Mouse (Mus musculus): ENCODE results near the gene Usp32.

Gene Usp32

DNA sequence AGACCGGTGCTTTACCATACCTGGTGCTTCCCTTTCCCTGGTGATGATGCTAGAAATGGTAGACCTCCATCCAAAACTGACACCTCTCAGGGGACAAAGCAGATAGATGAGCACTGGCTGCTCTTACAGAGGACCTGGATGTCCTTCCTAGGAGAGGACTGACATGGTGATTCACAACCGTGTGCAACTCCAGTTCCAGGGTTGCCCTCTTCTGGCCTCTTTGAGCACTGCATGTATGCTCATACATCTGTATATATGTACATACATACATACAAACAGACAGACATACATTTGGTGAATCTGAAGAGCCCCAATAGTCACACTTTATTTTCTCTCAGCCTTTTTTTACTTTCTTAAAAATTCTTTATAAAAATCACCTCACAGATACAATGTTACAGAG is 161.8 kb downstream of the Usp32 start:
- peak; percentile 32 for DNase-seq (ENCODE audit: low read depth)

DNA sequence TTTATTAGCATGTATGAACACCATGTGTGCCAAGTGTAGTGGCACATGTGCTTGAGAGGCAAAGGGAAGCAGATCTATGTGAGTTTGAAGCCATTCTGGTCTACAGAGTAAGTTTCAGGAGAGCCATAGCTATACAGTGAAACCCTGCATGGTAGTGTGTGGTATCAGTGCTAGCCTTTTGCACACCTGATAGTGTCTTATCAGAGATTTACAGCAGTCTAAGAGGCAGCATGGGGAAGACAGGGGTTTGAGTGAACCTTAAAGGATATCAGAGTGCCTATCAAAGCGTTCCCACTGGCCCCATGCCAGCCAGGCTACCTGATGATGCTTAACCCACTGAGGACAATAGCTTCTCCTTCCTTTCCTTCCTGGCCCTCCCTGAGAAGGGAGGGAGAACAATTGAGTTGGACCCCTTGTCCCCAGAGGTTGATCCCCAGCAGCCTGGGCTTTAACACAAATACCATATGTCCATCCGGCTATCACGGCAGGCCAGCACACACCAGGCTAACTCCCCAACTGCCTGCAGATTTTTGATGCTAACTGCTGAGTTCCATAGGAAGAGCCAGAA is 162.5 kb downstream of the Usp32 start:
- DNase-seq (ENCODE audit: low read depth), result no peak

DNA sequence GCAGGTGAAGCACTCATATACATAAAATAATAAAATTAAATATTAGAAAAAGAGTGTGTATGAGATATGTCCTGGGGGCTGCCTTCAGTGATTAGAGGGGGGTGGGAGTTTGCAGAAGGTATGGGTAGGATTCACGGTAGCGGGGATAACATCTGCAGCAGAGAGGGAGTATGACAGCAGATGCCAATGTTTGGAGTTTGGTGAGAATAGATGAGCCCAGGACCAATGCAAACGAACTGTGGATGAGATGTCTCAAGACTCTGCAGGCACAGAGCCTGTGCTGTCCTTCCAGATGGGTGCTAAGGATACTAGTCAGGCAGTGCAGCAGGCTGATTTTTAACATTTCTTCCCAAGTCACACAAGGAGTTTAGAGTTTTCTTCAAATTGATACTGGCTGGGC is 163.3 kb downstream of the Usp32 start:
- no peak for DNase-seq (ENCODE audit: low read depth)

DNA sequence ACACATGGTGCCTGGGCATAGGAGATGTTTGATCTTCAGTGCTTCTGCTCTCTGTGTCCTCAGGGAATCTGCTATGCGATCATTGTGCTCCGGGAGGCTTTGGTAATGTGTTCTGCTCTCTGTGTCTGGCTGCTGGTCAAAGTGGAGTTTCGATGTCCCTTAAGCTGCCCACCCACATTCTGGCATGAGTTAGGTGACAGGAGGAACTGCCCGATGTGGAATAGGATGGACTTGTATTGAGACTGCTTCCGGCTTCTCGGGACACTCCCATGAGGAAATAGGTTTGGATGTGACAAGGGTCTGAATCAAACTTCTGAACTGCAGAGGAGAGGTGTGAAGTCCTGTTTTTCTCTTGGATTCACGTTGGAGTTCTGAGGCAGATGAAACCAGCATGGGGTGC is 165.4 kb downstream of the Usp32 start:
- no peak for DNase-seq (ENCODE audit: low read depth)

DNA sequence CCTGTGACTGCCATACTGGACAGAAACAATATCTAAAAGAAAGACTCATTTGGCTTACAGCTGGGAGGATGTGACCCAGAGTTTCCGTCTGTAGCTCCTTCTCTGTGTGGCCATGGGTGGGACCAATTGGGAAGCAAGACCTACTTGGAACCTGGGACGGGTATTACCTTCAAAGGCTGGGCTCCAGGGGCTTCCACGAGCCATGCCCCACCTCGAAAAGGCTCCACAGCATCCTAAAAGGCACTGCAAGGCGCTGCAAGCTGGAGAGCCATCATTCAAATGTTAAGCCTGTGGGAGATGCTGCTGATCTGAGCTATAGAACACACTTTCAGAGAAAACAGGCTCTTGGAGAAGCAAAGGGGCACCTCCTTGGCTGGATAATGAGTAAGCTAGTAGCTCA is 166.3 kb downstream of the Usp32 start:
- no peak for DNase-seq (ENCODE audit: low read depth)

DNA sequence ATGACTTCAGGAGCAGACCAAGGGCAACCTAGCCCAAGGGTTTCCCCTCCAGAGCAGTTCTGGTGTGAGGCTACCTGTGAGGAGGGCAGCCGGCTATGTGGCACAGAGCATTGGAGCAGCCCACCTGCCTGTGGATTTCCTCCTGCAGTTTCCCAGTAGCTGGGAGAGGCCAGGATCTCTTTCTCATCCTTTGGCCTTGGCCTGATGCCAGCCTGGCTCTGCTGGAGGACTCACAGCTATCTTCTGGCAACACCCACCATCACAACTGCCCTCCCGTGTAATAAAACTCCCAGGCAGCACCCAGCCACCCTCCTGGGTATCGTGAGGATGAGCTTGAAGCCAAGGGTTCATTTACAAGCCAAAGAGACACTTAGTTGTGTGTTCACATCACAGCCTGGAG is 167.9 kb downstream of the Usp32 start:
- no peak for DNase-seq (ENCODE audit: low read depth)

DNA sequence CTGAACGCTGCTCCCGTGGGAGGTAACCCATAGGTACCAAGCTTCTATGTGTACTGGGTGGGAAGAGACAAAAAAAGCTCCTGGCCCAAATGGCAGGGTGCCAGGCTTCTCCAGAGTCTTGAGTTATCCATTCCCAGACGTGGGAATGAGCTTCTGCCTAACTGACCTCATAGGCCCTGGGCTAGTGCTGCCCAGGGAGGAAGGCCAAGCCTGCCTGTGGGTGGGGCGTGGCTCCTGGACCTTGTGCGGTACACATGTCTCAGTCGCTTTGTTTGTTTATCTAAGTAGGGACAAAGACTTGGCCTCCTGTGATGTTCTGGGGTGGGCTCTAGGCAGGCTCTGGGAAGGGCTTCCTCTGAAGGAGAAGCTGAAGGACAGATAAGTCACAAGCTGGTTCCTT is 171.2 kb downstream of the Usp32 start:
- no peak for DNase-seq (ENCODE audit: low read depth)

DNA sequence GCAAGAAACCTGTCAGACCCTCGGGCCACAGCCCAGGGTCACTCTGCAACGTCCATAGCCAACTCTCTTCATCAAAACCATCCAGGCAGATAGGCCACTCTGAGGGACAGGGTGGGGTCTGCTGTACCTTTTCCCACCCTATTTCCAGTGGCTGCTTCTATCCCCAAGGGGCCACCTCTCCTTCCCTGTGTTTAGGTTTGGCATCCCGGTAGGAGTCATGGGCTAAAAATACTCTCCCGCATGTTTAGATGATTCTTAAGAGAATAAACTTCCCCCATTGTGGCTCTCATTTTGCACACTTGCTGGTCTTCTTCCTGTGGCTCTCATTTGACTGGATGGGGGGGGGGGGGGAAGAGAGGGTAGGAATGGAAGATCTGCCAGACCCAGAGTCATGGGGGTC is 171.7 kb downstream of the Usp32 start:
- no peak for DNase-seq (ENCODE audit: low read depth)

DNA sequence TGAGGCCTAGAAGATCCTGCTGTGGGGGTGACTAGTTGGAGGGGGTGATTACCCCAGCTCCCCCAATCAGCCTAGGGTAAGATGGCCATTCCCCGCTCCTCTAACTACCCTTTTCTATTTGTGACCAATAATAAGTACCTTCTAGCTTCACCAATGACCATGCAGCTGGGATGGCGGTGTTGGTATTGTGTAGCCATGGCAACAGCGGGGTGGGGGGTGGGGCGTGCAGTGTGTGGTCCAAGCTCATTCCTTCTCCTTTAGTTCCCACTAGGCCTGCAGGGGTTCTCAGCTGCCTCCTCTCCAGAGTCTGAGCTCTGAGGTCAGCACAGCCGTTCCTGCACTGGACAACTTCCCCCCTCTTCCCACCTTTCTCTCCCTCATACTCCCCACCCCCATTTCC is 172.8 kb downstream of the Usp32 start:
- no peak for DNase-seq (ENCODE audit: low read depth)

DNA sequence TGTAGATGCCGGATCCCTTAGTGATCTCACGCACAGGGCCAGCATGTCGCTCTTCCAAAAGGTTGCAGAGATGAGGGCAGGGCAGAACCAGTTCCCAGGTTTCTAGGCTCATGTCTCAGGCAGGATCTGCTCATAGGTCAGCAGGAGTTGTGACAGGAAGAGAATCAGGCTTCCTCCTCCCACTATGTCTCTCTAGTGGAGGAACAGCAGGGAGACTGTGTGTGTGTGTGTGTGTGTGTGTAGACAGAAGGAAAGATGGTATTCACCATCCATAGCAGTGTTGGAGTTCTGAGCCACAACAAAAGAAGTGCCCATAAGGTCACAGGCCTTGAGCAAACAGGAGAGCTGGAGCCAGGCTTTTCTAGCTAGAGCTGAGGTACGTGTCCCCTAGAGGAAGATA is 173.3 kb downstream of the Usp32 start:
- DNase-seq (ENCODE audit: low read depth), result no peak

DNA sequence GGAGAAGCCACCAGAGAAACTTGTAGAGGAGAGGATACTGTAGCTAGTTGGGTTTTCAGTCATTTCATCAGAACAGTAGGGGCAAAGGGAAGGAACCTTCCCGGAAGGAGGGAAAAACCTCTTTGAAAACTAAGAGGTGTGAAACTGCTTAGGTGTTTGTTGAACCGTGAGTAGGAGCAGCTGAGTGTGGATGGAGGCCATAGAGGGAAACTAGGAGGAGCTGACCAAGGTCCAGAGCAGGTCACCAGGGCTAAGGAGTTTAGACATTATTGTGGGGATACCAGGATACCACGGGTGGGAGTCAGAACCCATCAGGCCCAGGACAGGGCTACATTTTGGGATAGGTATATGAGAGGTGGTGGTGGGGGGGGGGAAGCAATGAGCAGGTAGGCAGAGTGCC is 176.4 kb downstream of the Usp32 start:
- no peak for DNase-seq (ENCODE audit: low read depth)

DNA sequence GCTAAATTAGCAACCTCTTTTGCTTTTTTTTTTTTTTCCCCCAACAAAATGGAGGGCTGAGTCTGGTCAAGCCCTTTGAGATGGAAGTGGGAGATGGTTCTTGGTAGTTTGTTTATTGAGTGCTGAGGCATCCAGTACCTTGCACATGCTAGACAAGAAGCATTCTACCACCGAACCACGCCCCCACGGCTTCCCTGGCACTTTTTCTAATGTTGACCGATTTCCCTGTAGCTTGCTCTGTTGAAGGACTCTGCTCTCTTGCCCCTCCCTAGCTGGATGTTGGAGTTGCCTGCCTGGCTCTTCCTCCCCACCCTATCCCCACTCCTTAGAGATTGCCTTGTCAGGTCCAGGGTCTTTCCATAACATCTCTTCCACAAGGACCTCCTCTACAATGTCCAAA is 177.4 kb downstream of the Usp32 start:
- DNase-seq (ENCODE audit: low read depth), result no peak

DNA sequence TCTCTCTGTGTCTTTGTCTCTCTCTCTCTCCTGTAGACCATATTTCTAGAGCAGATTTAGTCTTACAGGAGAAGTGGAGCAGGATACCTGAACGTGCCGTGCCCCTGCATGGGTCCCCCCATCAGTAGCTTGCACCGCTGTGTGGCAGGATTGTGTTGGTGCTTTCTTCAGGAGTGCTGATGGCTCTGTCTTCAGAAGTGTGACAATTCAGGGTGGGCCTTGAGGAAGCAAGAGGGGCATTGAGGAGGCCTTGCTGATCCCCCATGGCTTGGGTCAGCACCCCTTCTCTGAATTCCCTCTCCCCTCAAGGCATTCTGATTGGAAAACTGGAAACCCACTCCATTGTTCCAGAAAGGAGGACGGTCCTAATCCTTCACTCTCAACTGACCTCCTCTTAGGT is 178.4 kb downstream of the Usp32 start:
- DNase-seq (ENCODE audit: low read depth), result no peak

DNA sequence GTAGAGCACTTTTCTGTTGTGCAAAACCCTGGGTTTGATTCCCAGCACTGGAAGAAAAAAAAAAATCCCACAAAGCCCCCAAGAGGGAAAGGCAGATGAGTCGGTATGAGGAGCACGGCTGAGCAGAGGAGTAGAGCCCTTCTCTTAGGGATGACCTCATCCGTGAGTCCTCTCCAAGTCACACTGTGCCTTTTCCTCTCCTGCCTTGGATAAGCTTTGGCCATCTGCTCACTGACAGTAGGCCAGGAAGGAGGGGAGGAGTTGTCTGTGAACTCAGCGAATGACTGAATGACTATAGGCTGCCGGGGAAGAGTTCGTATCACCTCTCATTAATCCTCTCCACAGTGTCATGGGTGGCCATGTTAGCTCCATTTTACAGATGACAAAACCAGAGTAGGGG is 179.2 kb downstream of the Usp32 start:
- DNase-seq (ENCODE audit: low read depth), result no peak

DNA sequence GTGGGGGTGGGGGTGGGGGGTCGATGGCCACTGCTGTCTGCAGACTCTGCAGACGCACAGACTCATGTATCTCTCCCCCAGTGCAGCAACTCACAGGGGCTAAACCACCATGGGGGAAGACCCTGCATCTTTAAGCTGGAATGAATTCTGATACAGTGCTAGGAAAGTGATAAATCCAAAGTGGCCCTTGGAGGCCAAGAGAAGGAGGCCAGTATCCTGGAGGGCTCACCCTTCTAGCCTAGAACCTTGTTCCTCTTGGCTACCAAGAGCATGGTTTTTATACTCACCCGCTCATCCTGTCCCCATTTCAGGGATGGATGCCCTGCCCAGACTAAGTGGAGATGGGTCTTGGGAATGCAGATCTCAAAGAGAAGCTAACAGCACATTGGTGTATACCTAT is 179.7 kb downstream of the Usp32 start:
- DNase-seq (ENCODE audit: low read depth), result no peak

DNA sequence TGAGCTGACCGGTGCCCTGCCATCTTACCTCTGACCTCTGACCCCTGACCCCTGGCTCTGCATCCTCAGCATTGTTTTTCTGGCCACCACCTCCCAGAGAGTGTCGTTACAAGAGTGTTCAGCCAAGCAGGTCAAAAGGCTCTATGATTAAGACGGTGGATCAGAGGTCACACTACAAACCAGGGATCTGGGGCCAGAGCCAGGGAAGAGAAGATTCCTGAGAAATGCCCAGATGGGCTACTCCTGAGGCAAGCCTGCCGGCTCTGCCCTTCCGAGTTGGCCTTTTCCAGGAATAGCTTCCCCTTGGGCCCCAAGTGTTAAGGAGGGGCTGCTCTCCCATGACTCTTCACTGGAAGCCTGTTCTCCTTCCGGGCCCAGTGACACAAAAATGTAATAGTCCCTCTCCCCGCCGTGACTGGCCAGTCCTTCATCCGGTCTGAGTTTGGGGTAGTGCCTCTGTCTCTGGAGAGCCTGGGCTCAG is 180.2 kb downstream of the Usp32 start:
- DNase-seq (ENCODE audit: low read depth), result no peak

DNA sequence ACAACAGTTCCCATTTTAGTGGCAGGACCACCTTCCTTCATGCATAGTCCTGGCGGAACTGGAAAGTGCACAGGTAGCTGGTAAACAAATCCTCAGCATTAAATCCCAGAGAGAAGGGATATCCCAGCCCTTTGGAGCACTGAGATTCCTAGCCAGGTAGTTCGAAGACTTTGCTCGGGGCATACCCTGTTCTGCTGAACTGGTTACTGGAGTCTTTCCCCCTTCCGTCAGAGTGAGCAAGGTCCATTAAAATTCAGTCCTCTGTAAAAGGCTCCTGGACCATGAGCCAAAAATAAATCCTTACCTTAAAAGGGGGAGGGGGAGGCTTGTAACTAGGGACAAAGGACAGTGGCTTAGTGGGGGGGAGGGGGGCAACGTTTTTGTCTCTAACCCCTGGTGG is 180.8 kb downstream of the Usp32 start:
- DNase-seq (ENCODE audit: low read depth), result no peak

DNA sequence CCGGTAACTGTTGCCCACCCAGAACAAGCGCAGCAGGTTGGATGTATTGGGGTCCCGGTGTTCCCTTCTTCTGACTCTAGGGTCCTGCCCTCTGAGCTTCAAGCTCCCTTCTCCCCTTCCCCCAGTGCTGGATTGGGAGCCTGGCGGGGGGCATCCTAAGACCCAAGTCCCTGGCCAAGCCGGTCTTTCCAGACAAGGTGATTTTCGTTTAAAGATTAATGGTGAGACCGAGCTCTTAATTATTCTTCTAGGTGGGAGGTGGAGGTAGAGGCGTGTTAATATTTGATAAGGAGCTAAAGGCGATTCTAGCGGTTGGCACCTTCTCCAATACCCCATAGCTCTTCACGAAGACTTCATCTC is 181.7 kb downstream of the Usp32 start:
- DNase-seq (ENCODE audit: low read depth), result no peak

DNA sequence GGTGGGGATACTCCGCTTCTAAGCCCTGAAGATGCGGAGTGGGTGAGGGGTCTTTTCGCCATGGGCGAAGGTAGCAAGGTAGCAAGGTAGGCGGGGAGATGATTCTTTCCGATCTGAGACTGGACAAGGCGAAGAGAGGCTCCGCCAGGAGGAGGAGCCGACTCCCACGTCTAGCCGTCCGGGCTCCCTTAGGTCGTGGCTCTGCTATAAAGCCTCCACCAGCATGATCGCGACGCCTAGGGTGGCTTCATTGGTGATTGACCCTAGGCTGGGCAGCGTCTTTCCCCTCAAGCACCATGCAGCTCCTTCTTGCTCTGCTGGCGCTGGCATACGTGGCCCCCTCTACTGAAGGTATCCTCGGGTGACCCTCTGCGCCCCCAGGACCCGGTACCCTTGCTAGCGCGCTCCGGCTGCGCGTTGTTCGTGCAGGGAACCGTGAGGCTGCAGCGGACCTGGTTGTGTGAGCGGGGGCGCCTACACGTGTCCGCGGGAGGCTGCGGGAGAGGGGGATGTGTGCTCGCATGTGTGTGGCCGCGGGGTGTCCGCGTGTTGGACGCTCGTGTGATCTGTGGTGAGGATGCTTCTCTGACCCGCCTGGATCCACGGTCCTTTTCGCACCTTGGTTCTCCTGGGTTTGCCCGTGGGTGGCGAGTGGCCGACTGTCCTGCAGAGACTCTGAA is 182.2 kb downstream of the Usp32 start, which contains the start of gene Car4:
TSS of gene Car4 (plus strand) at position 196 of the 680 bp plus-strand sequence.
- DNase-seq (ENCODE audit: low read depth), result no peak

DNA sequence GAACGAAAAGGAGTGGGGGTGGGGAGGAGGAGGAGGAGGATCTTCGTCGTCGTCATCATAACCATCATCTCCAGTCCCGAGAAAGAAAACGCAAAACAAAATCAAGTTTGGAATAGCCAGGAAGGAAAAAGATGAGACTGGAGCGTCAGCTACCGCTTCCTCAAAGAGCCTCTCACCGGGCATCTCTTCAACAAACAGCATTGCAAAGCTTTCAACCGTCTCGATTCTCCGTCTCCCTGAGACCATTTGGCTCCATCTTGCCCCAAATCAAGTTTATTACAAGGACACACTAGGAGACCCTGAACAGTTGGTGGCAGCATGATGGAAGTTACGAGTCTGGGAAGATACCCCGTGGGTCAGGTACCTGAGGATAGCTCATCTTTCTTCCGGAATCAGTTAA is 182.8 kb downstream of the Usp32 start:
- no peak for DNase-seq (ENCODE audit: low read depth)

DNA sequence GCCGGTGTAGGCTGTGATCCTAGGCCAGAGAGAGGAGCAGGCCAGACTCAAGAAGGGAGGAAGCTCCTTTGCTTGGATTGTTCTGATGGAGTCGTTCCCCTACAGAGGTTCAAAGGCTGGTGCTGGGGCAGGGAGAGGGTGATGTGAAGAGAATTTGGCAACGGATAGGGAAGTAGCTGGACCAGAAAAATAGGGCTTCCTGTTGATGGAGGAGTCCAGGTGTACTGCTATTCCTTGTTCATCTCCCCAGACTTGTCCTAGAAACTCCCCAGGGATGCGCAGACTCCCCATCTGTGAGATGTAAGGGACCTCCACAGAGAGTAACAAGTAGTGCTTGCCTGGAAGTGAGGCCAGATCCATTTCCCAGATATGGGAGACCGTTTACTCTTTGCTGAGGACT is 183.6 kb downstream of the Usp32 start:
- DNase-seq (ENCODE audit: low read depth), result no peak

DNA sequence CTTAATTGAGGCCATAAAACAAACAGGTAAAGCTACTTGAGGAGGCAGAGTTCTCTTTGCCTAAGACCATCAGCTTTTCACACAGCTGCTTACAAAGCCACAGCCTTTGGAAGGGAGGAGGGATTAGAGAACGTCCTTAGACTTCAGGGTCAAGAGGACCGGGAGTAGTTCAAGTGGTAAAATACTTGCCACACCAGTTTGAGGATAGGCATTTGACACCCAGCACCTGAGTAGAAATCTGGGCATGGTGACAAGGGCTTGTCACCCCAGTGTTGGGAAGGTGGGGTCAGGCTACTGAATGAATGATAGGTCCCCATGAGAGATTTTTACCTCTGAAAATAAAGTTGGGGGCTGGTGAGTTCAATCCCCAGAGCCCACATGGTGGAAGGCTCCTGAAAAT is 187.3 kb downstream of the Usp32 start:
- no peak for DNase-seq (ENCODE audit: low read depth)

DNA sequence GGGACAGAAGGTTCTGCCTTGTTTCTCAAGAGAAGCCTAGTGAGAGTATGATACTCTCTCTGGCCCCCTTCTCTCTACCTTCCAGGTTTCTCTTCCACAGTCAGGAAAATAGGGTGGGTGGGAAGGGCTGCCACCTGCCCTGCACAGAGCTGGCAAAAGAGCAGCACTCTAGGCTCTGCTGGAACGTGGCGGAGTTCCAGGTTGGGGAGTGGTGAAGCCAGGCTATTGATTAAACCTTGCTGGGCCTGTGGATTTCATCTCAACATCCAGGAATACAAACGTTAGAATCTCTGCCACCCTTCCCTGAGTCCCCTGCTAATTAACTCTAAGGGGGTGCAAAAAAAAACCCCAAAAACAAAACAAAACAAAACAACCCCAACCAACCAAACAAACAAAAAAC is 191.4 kb downstream of the Usp32 start:
- DNase-seq (ENCODE audit: low read depth), result no peak

DNA sequence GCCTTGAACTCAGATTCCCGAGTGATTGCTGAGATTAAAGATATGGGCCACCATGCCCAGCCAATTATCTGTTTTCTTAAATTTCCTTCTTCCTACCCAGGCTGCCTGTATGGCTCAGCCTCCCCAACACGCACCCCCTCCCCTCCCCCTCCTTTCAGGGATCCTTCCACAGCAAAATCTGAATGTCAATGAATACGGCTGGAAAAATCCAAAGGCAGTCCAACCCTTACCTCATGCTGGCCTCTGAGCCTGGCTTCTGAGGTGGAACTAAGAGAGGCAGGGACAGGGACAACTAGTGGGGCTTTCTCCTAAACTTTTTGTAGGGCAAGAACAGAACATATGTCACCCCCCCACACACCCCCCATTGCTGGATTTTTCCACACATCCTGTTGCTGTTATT is 191.8 kb downstream of the Usp32 start:
- DNase-seq (ENCODE audit: low read depth), result no peak
